Mouse (Mus musculus): Measurements from ENCODE around the gene Thrsp. TPM values are rescaled to one million over a fixed set of nuclear protein-coding genes. Genes with fewer than 3 reads are reported as not detected.

Thrsp gene
- polyA plus RNA-seq, 1 experiment from 2014 or later = 1.2 TPM

DNA sequence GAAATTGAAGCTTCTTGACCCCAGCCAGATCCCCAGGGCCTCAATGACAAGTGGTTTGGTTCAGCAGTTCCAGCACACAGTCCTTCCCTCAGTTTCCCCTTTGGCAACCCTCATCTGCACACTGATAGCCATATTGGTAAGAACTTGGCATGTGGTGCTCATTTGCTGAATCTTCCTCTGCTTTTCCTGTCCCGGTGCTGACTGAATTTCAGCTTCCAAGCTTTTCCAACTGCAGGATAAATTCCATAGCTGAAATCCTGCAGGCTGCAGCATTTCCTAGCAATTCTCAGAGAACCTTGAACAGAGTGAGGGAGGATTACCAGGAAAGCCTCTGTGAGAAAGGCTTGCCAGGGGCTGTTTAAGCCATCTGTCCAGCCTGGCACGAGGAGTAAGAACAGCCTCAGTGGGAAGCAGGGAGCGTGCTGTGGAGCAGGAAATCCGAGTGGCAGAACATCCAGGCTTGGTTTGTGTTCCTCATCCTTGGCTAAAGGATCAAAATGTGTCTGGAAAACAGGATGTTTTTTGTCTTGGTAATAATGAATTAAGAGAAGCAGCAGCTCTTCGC lies 30.6 kb downstream of the Thrsp start:
- Histone ChIP-seq H3K4me1 (replicated peaks; ENCODE audit: control insufficient read depth, insufficient read depth, low read length) (peaks cover 7% of the 10 kb centered on the region; the same call in 1 of the 2 replicates), H3K27me3 (ENCODE audit: control insufficient read depth, insufficient read depth, low read depth, low read length) (no peaks in the 10 kb centered on the region), H3K27ac (ENCODE audit: low read length) (peak overlapping the region; percentile 12; the same call in 1 of the 2 replicates), H3K9me3 (ENCODE audit: control insufficient read depth, low read length) (no peaks in the 10 kb centered on the region), H3K36me3 (ENCODE audit: control insufficient read depth, insufficient read depth, low read length) (peaks cover 59% of the 10 kb centered on the region), H3K4me2 (ENCODE audit: low read depth, low read length) (no peak overlapping the region), H3K9ac (ENCODE audit: low read length) (no peak overlapping the region), H3K4me3 (ENCODE audit: low read length) (no peak overlapping the region)
- ATAC-seq (ENCODE audit: low read depth) = no peak
- 89% methylated on average over 5 of the region's 5 CpGs for WGBS

GRCm38 (mm10) chr7:97386106-97386805 lies 31.3 kb downstream of the Thrsp start:
- H3K36me3 ChIP-seq (ENCODE audit: control insufficient read depth, insufficient read depth, low read length) = peaks cover 64% of the 10 kb centered on the region
- no peaks in the 10 kb centered on the region for H3K27me3 ChIP-seq (ENCODE audit: control insufficient read depth, insufficient read depth, low read depth, low read length)
- no peak overlapping the region for H3K4me2 ChIP-seq (ENCODE audit: low read depth, low read length)
- peaks cover 4% of the 10 kb centered on the region; the same call in 1 of the 2 replicates for H3K4me1 ChIP-seq (replicated peaks; ENCODE audit: control insufficient read depth, insufficient read depth, low read length)
- no peak overlapping the region for H3K9ac ChIP-seq (ENCODE audit: low read length)
- H3K4me3 ChIP-seq (ENCODE audit: low read length) = no peak overlapping the region
- peak; percentile 63; the same call in 1 of the 2 replicates for ATAC-seq (ENCODE audit: low read depth)
- H3K27ac ChIP-seq (ENCODE audit: low read length) = no peak overlapping the region
- WGBS = 84% methylated on average over 7 of the region's 7 CpGs
- H3K9me3 ChIP-seq (ENCODE audit: control insufficient read depth, low read length) = no peaks in the 10 kb centered on the region

DNA sequence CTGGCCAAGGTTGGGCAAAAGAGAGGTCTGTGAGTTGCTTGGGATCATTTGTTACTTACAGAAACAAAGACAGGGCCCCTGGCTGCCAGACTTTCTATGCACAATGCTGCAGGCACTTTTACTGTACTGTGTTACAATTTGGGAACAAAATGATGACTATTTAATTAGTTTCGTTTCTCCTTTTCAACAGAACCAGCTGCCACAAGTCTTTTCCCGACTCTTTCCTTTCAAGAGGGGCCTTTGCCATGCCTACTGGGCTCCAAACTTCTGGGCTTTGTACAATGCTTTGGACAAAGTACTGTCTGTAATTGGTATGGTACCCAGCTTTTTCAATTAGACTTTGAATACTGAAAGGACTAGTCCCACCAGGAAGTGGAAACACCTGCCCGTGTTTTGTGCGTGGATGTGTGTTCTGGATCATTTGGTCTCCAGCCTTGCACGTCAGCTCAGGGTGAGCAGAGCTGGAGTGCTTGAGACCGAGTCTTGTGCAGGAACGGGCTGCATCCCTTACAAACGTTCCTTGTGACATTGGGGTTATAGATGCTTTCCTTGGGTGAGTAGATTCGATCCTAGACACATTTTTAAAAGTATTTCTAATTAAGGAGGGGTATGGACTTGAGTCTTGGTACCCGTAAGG lies 33.9 kb downstream of the Thrsp start:
- no peak for ATAC-seq (ENCODE audit: low read depth)
- H3K4me1 ChIP-seq (replicated peaks; ENCODE audit: control insufficient read depth, insufficient read depth, low read length) = no peaks in the 10 kb centered on the region
- H3K4me2 ChIP-seq (ENCODE audit: low read depth, low read length) = no peak overlapping the region
- H3K9me3 ChIP-seq (ENCODE audit: control insufficient read depth, low read length) = no peaks in the 10 kb centered on the region
- H3K4me3 ChIP-seq (ENCODE audit: low read length) = no peak overlapping the region
- 90% methylated on average over 10 of the region's 10 CpGs for WGBS
- H3K27ac ChIP-seq (ENCODE audit: low read length) = no peak overlapping the region
- H3K27me3 ChIP-seq (ENCODE audit: control insufficient read depth, insufficient read depth, low read depth, low read length) = no peaks in the 10 kb centered on the region
- H3K36me3 ChIP-seq (ENCODE audit: control insufficient read depth, insufficient read depth, low read length) = peaks cover 62% of the 10 kb centered on the region
- no peak overlapping the region for H3K9ac ChIP-seq (ENCODE audit: low read length)

DNA sequence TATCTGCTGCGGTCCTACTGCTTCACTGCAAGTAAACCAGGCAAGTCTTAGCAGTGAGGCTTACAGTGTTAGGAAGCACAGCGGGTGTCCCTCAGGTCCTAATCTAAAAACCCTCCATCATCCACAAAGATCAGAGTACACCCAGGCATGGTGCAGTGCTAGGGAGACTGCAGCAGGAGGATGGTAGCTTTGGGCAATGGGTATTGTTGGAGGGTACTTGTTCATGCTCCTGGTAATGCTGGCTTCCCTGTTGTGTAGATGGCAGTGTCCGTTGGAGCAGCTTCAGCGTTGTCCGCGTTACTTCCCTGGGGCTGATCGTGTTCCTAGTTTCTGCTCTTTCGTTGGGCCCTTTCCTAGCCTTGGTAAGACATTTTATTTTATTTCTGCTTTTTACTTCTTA lies 34.9 kb downstream of the Thrsp start:
- Histone ChIP-seq H3K4me2 (ENCODE audit: low read depth, low read length) (no peak overlapping the region), H3K4me1 (replicated peaks; ENCODE audit: control insufficient read depth, insufficient read depth, low read length) (no peaks in the 10 kb centered on the region), H3K4me3 (ENCODE audit: low read length) (no peak overlapping the region), H3K36me3 (ENCODE audit: control insufficient read depth, insufficient read depth, low read length) (peaks cover 64% of the 10 kb centered on the region), H3K9me3 (ENCODE audit: control insufficient read depth, low read length) (no peaks in the 10 kb centered on the region), H3K9ac (ENCODE audit: low read length) (no peak overlapping the region), H3K27ac (ENCODE audit: low read length) (no peak overlapping the region), H3K27me3 (ENCODE audit: control insufficient read depth, insufficient read depth, low read depth, low read length) (no peaks in the 10 kb centered on the region)
- ATAC-seq (ENCODE audit: low read depth) = no peak
- 92% methylated on average over 8 of the region's 8 CpGs for WGBS

- Histone ChIP-seq H3K4me1 (replicated peaks; ENCODE audit: control insufficient read depth, insufficient read depth, low read length) (no peaks in the 10 kb centered on the region), H3K36me3 (ENCODE audit: control insufficient read depth, insufficient read depth, low read length) (peaks cover 60% of the 10 kb centered on the region), H3K4me3 (ENCODE audit: low read length) (no peak overlapping the region), H3K9ac (ENCODE audit: low read length) (no peak overlapping the region), H3K4me2 (ENCODE audit: low read depth, low read length) (no peak overlapping the region), H3K27me3 (ENCODE audit: control insufficient read depth, insufficient read depth, low read depth, low read length) (no peaks in the 10 kb centered on the region), H3K9me3 (ENCODE audit: control insufficient read depth, low read length) (no peaks in the 10 kb centered on the region), H3K27ac (ENCODE audit: low read length) (no peak overlapping the region)
- 91% methylated on average over 5 of the region's 5 CpGs for WGBS
- no peak for ATAC-seq (ENCODE audit: low read depth)
Observed at GRCm38 (mm10) chr7:97380500-97381123, 36.9 kb downstream of the Thrsp start.

DNA sequence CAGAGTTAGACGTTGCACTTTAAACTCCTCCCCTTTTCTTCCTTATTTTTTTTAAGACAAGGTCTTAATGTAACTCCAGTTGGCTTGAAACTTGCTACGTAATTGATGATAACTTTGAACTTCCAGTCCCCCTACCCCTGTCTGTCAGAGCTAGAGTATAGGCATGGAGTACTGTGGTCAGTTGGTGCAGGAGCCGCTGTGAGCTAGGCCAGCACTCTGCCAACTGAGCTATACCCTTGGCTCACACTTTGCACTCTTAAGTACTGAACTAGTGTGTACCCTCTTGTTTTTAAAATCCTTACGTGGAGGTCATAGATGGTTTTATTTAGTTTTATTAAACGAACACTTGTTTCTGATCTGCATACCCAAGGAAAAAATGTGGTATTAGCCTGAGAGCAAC lies 38.2 kb downstream of the Thrsp start:
- Histone ChIP-seq H3K4me2 (ENCODE audit: low read depth, low read length) (no peak overlapping the region), H3K9ac (ENCODE audit: low read length) (no peak overlapping the region), H3K4me3 (ENCODE audit: low read length) (no peak overlapping the region), H3K27ac (ENCODE audit: low read length) (no peak overlapping the region), H3K4me1 (replicated peaks; ENCODE audit: control insufficient read depth, insufficient read depth, low read length) (no peaks in the 10 kb centered on the region), H3K27me3 (ENCODE audit: control insufficient read depth, insufficient read depth, low read depth, low read length) (no peaks in the 10 kb centered on the region), H3K9me3 (ENCODE audit: control insufficient read depth, low read length) (no peaks in the 10 kb centered on the region), H3K36me3 (ENCODE audit: control insufficient read depth, insufficient read depth, low read length) (peaks cover 55% of the 10 kb centered on the region)
- 85% methylated on average over 5 of the region's 5 CpGs for WGBS
- ATAC-seq (ENCODE audit: low read depth) = no peak

- Histone ChIP-seq H3K9ac (ENCODE audit: low read length) (no peak overlapping the region), H3K36me3 (ENCODE audit: control insufficient read depth, insufficient read depth, low read length) (peaks cover 36% of the 10 kb centered on the region), H3K4me2 (ENCODE audit: low read depth, low read length) (no peak overlapping the region), H3K4me1 (replicated peaks; ENCODE audit: control insufficient read depth, insufficient read depth, low read length) (peaks cover 8% of the 10 kb centered on the region; the same call in 1 of the 2 replicates), H3K9me3 (ENCODE audit: control insufficient read depth, low read length) (no peaks in the 10 kb centered on the region), H3K27me3 (ENCODE audit: control insufficient read depth, insufficient read depth, low read depth, low read length) (no peaks in the 10 kb centered on the region), H3K27ac (ENCODE audit: low read length) (no peak overlapping the region), H3K4me3 (ENCODE audit: low read length) (no peak overlapping the region)
- ATAC-seq (ENCODE audit: low read depth) = no peak
- 86% methylated on average over 2 of the region's 2 CpGs for WGBS
Observed at GRCm38 (mm10) chr7:97375906-97376305, 41.6 kb downstream of the Thrsp start.

DNA sequence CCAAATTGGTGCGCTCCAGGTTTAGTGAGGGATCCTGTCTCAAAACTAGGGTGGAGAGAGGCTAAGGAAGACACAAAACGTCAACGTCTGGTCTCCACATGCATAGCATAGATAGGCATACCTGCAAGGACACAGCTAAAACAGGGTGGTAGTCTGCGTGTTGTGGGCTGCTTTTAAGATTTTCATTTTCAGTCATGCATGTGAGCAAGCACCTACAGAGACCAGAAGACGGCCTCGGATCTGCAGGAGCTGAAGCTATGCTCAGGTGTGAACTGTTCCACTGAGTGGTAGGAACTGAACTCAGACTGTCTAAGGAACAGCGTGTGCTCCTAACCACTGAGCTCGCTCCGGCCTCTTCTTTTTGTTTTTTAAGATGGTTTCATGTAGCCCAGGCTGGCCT lies 42.4 kb downstream of the Thrsp start:
- H3K4me2 ChIP-seq (ENCODE audit: low read depth, low read length) = no peak overlapping the region
- H3K4me3 ChIP-seq (ENCODE audit: low read length) = no peak overlapping the region
- H3K9me3 ChIP-seq (ENCODE audit: control insufficient read depth, low read length) = no peaks in the 10 kb centered on the region
- H3K27me3 ChIP-seq (ENCODE audit: control insufficient read depth, insufficient read depth, low read depth, low read length) = no peaks in the 10 kb centered on the region
- H3K36me3 ChIP-seq (ENCODE audit: control insufficient read depth, insufficient read depth, low read length) = peaks cover 32% of the 10 kb centered on the region
- WGBS = 92% methylated on average over 9 of the region's 9 CpGs
- peaks cover 9% of the 10 kb centered on the region; the same call in 1 of the 2 replicates for H3K4me1 ChIP-seq (replicated peaks; ENCODE audit: control insufficient read depth, insufficient read depth, low read length)
- H3K27ac ChIP-seq (ENCODE audit: low read length) = no peak overlapping the region
- H3K9ac ChIP-seq (ENCODE audit: low read length) = no peak overlapping the region
- no peak for ATAC-seq (ENCODE audit: low read depth)

GRCm38 (mm10) chr7:97365887-97366286 lies 51.6 kb downstream of the Thrsp start:
- Histone ChIP-seq H3K36me3 (ENCODE audit: control insufficient read depth, insufficient read depth, low read length) (no peaks in the 10 kb centered on the region), H3K4me1 (replicated peaks; ENCODE audit: control insufficient read depth, insufficient read depth, low read length) (0 out of 2 replicates have a peak, but pooled peaks cover under 1% of the 10 kb centered on the region), H3K4me2 (ENCODE audit: low read depth, low read length) (no peak overlapping the region), H3K9ac (ENCODE audit: low read length) (no peak overlapping the region), H3K27ac (ENCODE audit: low read length) (no peak overlapping the region), H3K27me3 (ENCODE audit: control insufficient read depth, insufficient read depth, low read depth, low read length) (no peaks in the 10 kb centered on the region), H3K9me3 (ENCODE audit: control insufficient read depth, low read length) (no peaks in the 10 kb centered on the region), H3K4me3 (ENCODE audit: low read length) (no peak overlapping the region)
- WGBS = 50% methylated on average over 1 of the region's 1 CpGs
- ATAC-seq (ENCODE audit: low read depth) = no peak

Measured in lung, embryonic 16.5 days (tissue).